Mouse (Mus musculus): ENCODE measurements around the gene 1700123O20Rik. TPM values are rescaled to one million over a fixed set of nuclear protein-coding genes. Genes with fewer than 3 reads are reported as not detected.

The 1700123O20Rik gene
- polyA plus RNA-seq, 1 experiment from 2014 or later = 93.3 TPM

DNA sequence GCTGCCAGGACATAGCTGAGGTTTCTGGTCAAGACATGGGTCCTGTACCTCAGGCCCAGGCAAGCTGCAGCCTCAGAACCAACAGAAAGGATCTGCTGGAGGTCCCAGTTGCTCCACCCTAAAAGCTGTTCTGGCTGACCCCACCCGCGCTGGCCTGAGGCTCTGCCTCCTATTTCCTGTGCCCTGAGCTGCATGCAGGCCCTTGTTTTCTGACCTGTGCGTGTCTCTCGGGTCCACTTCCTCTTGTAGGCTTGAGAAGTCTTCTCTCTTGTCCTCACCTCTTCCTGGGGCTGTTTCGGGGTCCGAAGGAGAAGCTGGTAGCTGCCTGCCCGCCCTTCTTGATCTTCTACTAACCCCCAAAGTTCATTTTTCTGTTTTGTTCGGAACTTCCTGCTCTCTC lies 26.8 kb downstream of the 1700123O20Rik start:
- H3K9ac ChIP-seq = no peak overlapping the region
- WGBS = 79% methylated on average over 8 of the region's 8 CpGs
- 0 out of 2 replicates have a peak, but pooled peaks cover 7% of the 10 kb centered on the region for H3K4me1 ChIP-seq
- no peak overlapping the region for H3K4me3 ChIP-seq
- ATAC-seq (ENCODE audit: low FRiP score, low read depth) = no peak
- no peaks in the 10 kb centered on the region for H3K27me3 ChIP-seq (replicated peaks)
- H3K27ac ChIP-seq = no peak overlapping the region
- no peaks in the 10 kb centered on the region for H3K9me3 ChIP-seq
- no peaks in the 10 kb centered on the region for H3K36me3 ChIP-seq
- H3K4me2 ChIP-seq (replicated peaks) = no peak overlapping the region

DNA sequence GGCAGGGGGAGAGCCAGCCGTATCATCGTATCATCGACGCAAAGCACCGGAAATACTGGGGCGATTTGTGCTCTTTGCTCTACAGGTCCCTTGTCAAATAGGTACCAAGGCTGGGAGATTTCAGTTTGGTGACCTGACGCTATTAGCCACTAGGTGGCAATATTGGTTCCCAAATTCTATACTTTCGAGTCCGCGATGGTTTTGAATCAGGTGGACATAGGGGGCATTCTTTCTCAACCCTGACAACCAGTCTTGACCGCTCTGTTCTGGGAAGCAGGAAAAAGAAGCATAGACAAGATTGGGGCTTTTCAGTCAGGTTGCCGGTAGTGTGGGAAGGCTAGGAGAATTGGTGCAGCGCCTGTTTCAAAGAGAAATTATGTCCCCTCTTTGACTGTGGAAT lies 28.1 kb downstream of the 1700123O20Rik start:
- H3K4me2 ChIP-seq (replicated peaks) = peak overlapping the region; percentile 64
- no peaks in the 10 kb centered on the region for H3K27me3 ChIP-seq (replicated peaks)
- 0 out of 2 replicates have a peak, but pooled peaks cover 7% of the 10 kb centered on the region for H3K4me1 ChIP-seq
- no peaks in the 10 kb centered on the region for H3K36me3 ChIP-seq
- no peaks in the 10 kb centered on the region for H3K9me3 ChIP-seq
- H3K4me3 ChIP-seq = peak overlapping the region; percentile 27
- peak overlapping the region; percentile 17; the same call in 1 of the 2 replicates for H3K9ac ChIP-seq
- H3K27ac ChIP-seq = no peak overlapping the region
- peak; percentile 79 for ATAC-seq (ENCODE audit: low FRiP score, low read depth)
- 2% methylated on average over 13 of the region's 13 CpGs for WGBS

DNA sequence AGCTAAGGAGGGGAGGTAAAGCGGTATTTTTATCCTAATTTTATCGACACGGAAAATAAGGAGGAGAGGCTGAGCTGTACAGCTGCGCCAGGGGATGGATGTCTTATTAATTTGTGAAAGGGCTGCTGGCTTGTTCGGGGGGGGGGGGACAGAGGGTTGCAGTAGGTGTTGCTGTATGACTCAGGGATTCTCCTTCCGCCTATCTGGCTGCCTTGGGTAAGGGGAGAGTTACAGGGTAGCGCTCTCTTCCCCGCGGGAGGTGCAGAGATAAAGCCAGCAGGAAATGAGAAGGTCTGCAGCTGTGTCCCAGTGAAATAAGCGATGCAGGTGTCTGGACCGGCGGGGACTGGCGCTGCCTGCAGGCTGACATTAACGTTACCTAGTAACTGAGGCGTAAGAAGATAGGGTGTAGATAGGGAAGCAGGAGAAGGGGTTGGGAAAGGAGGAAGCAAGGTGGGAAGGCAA lies 28.6 kb downstream of the 1700123O20Rik start:
- ATAC-seq (ENCODE audit: low FRiP score, low read depth) = peak; percentile 69
- Histone ChIP-seq H3K9me3 (no peaks in the 10 kb centered on the region), H3K27me3 (replicated peaks) (no peaks in the 10 kb centered on the region), H3K4me2 (replicated peaks) (peak overlapping the region; percentile 64), H3K9ac (peak overlapping the region; percentile 17; the same call in 1 of the 2 replicates), H3K4me1 (0 out of 2 replicates have a peak, but pooled peaks cover 7% of the 10 kb centered on the region), H3K27ac (no peak overlapping the region), H3K4me3 (peak overlapping the region; percentile 27), H3K36me3 (no peaks in the 10 kb centered on the region)
- 3% methylated on average over 15 of the region's 15 CpGs for WGBS

- no peaks in the 10 kb centered on the region for H3K36me3 ChIP-seq
- H3K4me2 ChIP-seq (replicated peaks) = peak overlapping the region; percentile 64; the same call in 1 of the 2 replicates
- H3K9me3 ChIP-seq = no peaks in the 10 kb centered on the region
- H3K27me3 ChIP-seq (replicated peaks) = no peaks in the 10 kb centered on the region
- ATAC-seq (ENCODE audit: low FRiP score, low read depth) = no peak
- 86% methylated on average over 1 of the region's 1 CpGs for WGBS
- H3K4me3 ChIP-seq = no peak overlapping the region
- H3K4me1 ChIP-seq = 0 out of 2 replicates have a peak, but pooled peaks cover 7% of the 10 kb centered on the region
- no peak overlapping the region for H3K27ac ChIP-seq
- H3K9ac ChIP-seq = no peak overlapping the region
Observed at GRCm38 (mm10) chr14:54715402-54715801, 29.4 kb downstream of the 1700123O20Rik start.

DNA sequence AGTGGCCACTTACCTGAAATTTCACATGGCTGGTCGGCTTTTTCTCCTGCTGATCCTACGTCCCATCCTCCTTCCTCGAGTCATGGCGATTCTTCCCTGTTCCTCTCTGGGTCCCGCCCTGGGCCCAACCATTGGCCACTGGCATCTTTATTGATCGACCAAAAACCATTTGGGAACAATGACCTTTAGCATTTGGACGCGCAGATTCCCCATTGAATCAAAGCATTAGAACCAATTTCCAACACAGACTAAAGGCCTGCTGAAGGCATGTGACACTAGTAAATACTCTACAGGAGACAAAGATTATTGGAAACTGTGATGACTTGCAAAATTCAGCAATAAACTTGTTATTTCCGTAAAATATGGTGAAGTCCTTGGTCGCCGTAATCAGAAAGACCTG lies 34.0 kb downstream of the 1700123O20Rik start:
- WGBS = 91% methylated on average over 11 of the region's 11 CpGs
- no peaks in the 10 kb centered on the region for H3K9me3 ChIP-seq
- H3K4me2 ChIP-seq (replicated peaks) = no peak overlapping the region
- 0 out of 2 replicates have a peak, but pooled peaks cover under 1% of the 10 kb centered on the region for H3K4me1 ChIP-seq
- no peak for ATAC-seq (ENCODE audit: low FRiP score, low read depth)
- H3K4me3 ChIP-seq = no peak overlapping the region
- no peaks in the 10 kb centered on the region for H3K36me3 ChIP-seq
- no peaks in the 10 kb centered on the region for H3K27me3 ChIP-seq (replicated peaks)
- no peak overlapping the region for H3K27ac ChIP-seq
- no peak overlapping the region for H3K9ac ChIP-seq

DNA sequence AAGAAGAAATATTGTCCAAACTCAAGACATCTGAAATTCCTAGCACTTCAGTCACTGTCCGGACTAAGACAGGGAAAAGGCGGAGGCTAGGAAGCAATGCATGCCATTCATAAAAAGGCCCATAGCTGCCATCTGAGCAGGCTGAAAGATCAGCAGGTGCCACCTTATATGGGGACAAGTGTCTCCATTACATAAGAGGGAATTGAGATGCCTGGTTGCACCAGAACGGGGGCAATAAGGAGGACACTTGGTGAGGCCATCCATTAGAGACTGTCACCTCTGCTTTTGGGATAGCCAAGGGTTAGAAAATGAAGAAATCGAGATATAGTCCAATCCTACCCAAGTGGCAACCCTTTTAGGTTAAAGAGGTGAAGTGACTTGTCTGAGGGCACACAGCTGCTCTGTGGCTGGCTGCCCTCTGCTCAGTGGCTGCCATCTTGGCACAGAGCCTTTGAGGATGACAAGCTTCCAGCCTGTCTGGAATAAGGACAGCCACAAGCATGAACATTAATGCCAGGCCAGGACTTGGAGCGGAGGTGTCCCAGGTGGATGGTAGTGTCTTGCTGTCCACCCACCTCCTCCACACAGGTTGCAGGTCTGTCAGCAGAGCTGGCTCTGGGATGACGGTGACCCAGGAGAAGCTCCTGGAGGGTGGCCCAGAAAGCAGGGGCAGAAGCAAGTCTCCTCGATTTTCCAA lies 34.8 kb downstream of the 1700123O20Rik start:
- Histone ChIP-seq H3K36me3 (no peaks in the 10 kb centered on the region), H3K4me2 (replicated peaks) (no peak overlapping the region), H3K9ac (no peak overlapping the region), H3K9me3 (no peaks in the 10 kb centered on the region), H3K4me3 (no peak overlapping the region), H3K27me3 (replicated peaks) (no peaks in the 10 kb centered on the region), H3K27ac (no peak overlapping the region), H3K4me1 (no peaks in the 10 kb centered on the region)
- ATAC-seq (ENCODE audit: low FRiP score, low read depth) = no peak
- WGBS = 87% methylated on average over 7 of the region's 7 CpGs

DNA sequence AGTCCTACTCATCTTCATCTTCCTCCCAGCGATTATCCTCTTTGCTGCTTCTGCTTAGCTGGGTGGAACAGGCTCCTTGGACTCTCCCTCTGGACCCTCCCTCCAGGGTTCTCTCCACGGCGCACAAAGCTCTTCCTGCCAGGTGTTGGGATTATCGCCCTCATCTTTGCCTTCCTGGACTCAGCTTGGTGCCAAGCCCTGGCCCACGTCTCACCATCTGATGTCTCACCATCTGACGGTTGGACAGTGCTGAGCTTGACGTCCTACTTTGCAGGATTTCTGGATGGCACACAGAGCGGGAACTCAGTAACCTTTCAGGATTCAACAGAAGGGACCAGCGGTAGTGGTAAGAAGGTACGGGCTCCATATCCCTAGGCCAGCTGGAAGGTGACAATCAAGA lies 35.7 kb downstream of the 1700123O20Rik start:
- Histone ChIP-seq H3K36me3 (no peaks in the 10 kb centered on the region), H3K27me3 (replicated peaks) (no peaks in the 10 kb centered on the region), H3K4me1 (no peaks in the 10 kb centered on the region), H3K4me3 (no peak overlapping the region), H3K4me2 (replicated peaks) (no peak overlapping the region), H3K9ac (no peak overlapping the region), H3K27ac (no peak overlapping the region), H3K9me3 (no peaks in the 10 kb centered on the region)
- WGBS = 84% methylated on average over 10 of the region's 10 CpGs
- no peak for ATAC-seq (ENCODE audit: low FRiP score, low read depth)

DNA sequence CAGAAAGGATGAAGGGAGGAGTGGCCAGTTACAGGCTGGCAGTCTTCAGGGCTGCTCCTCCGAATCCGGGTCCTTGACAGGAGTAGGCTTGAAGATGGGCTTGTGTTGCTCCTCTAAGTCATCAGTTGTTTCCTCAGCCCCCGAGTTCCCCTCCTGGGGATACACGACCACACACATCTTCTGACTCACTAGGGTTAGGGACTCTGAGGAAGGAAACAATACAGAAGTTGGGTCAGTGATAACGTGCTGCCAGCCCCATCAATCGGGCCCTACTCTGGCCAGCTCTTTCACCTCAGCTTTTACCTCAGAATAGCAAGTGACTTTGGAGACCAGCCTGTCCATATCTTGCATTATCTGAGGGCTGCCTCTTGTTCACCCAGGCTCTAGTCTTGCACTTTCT lies 38.0 kb downstream of the 1700123O20Rik start:
- ATAC-seq (ENCODE audit: low FRiP score, low read depth) = no peak

GRCm38 (mm10) chr14:54727565-54727964 lies 41.5 kb downstream of the 1700123O20Rik start:
- Histone ChIP-seq H3K27ac (no peak overlapping the region), H3K4me3 (no peak overlapping the region), H3K36me3 (no peaks in the 10 kb centered on the region), H3K4me2 (replicated peaks) (no peak overlapping the region), H3K9me3 (no peaks in the 10 kb centered on the region), H3K27me3 (replicated peaks) (no peaks in the 10 kb centered on the region), H3K4me1 (no peaks in the 10 kb centered on the region), H3K9ac (no peak overlapping the region)
- no peak for ATAC-seq (ENCODE audit: low FRiP score, low read depth)
- WGBS = 77% methylated on average over 5 of the region's 5 CpGs

More for the DNA sequence above, 38.0 kb downstream of the 1700123O20Rik start:
- H3K27ac ChIP-seq = no peak overlapping the region
- no peak overlapping the region for H3K9ac ChIP-seq
- WGBS = 88% methylated on average over 6 of the region's 6 CpGs
- H3K36me3 ChIP-seq = no peaks in the 10 kb centered on the region
- H3K4me1 ChIP-seq = no peaks in the 10 kb centered on the region
- H3K4me2 ChIP-seq (replicated peaks) = no peak overlapping the region
- no peaks in the 10 kb centered on the region for H3K27me3 ChIP-seq (replicated peaks)
- H3K9me3 ChIP-seq = no peaks in the 10 kb centered on the region
- no peak overlapping the region for H3K4me3 ChIP-seq

GRCm38 (mm10) chr14:54728823-54729653 lies 43.0 kb downstream of the 1700123O20Rik start:
- no peaks in the 10 kb centered on the region for H3K4me1 ChIP-seq
- no peak overlapping the region for H3K27ac ChIP-seq
- H3K9ac ChIP-seq = no peak overlapping the region
- H3K4me3 ChIP-seq = no peak overlapping the region
- ATAC-seq (ENCODE audit: low FRiP score, low read depth) = no peak
- H3K9me3 ChIP-seq = no peaks in the 10 kb centered on the region
- 73% methylated on average over 13 of the region's 13 CpGs for WGBS
- no peaks in the 10 kb centered on the region for H3K36me3 ChIP-seq
- H3K4me2 ChIP-seq (replicated peaks) = no peak overlapping the region
- H3K27me3 ChIP-seq (replicated peaks) = no peaks in the 10 kb centered on the region

DNA sequence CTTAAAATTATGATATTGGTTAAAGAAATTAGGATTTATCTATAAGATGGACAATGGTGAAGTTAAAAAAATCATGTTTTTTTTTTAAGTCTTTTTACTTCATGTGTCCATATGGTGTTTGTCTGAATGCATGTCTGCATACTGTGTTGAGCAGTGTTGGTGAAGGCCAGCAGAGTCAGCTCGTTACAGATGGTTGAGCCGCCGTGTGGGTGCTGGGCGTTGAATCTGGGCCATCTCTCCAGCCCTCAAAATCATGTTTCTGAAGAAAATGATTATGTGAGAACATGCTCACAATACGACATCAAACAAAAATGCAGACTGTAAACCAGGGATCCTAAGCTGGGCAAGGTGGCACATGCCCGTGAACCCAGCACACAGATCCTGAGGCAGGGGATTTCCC lies 44.3 kb downstream of the 1700123O20Rik start:
- WGBS = 93% methylated on average over 6 of the region's 6 CpGs
- H3K9me3 ChIP-seq = no peaks in the 10 kb centered on the region
- H3K4me3 ChIP-seq = no peak overlapping the region
- H3K4me2 ChIP-seq (replicated peaks) = no peak overlapping the region
- H3K36me3 ChIP-seq = no peaks in the 10 kb centered on the region
- ATAC-seq (ENCODE audit: low FRiP score, low read depth) = no peak
- H3K27ac ChIP-seq = no peak overlapping the region
- H3K4me1 ChIP-seq = no peaks in the 10 kb centered on the region
- no peak overlapping the region for H3K9ac ChIP-seq
- no peaks in the 10 kb centered on the region for H3K27me3 ChIP-seq (replicated peaks)

DNA sequence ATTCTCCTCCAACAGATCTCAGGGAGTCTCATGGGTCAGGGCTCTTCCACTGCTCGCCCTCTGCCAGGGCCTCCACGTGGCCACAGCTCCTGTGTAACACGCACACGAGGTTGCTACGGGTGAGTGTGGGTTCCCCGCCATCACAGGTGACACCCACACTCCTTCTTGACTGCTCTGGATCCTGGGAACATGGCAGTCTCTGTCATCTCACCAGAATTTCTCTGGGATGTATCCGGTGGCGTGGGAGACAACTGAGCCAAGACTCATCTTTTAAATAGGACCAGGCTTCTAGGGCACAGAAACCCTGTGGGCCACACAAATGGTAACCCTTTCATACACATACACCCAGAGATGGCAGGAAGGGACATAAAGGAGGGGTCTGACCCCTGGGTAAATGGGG lies 46.2 kb downstream of the 1700123O20Rik start:
- no peak overlapping the region for H3K4me2 ChIP-seq (replicated peaks)
- no peak for ATAC-seq (ENCODE audit: low FRiP score, low read depth)
- 89% methylated on average over 8 of the region's 8 CpGs for WGBS
- no peak overlapping the region for H3K4me3 ChIP-seq
- no peak overlapping the region for H3K9ac ChIP-seq
- H3K4me1 ChIP-seq = no peaks in the 10 kb centered on the region
- H3K27ac ChIP-seq = no peak overlapping the region
- no peaks in the 10 kb centered on the region for H3K9me3 ChIP-seq
- H3K36me3 ChIP-seq = no peaks in the 10 kb centered on the region
- H3K27me3 ChIP-seq (replicated peaks) = no peaks in the 10 kb centered on the region
